Mouse (Mus musculus) liver, embryonic 11.5 days (tissue): ENCODE data around the gene Klhdc9. TPM values are rescaled to one million over a fixed set of nuclear protein-coding genes. Genes with fewer than 3 reads are reported as not detected.

ENCODE experiments used
- ATAC-seq: fragments of 200-750 bp; cut with Nextera tagmentation; replicated peaks from 2 replicates; pipeline ENCODE4 v1.8.0; 2017; ENCODE audit warnings: moderate number of reproducible peaks, mild to moderate bottlenecking, moderate TSS enrichment, moderate library complexity; ENCODE audit not compliant: low FRiP score
- DNase-seq: peaks from one replicate; pipeline ENCODE4 v3.0.0-alpha.2; 2017; ENCODE audit warnings: low spot score
- H3K27ac ChIP-seq: fragments of 300-500 bp; sonication (generic); 2 replicates; pipeline ENCODE4 v1.5.1; 2014; ENCODE audit warnings: mild to moderate bottlenecking, low read depth, low read length, control low read depth
- H3K27me3 ChIP-seq: fragments of 300-500 bp; sonication (generic); replicated peaks from 2 replicates; pipeline ENCODE4 v1.6.1; 2014; ENCODE audit warnings: low read length, mixed read lengths; ENCODE audit not compliant: control insufficient read depth, insufficient read depth
- H3K36me3 ChIP-seq: fragments of 300-500 bp; sonication (generic); 2 replicates; pipeline ENCODE4 v1.6.1; 2014; ENCODE audit warnings: mild to moderate bottlenecking, low read length, moderate library complexity, mixed read lengths; ENCODE audit not compliant: control insufficient read depth, insufficient read depth
- H3K4me1 ChIP-seq: fragments of 300-500 bp; sonication (generic); replicated peaks from 2 replicates; pipeline ENCODE4 v1.6.1; 2014; ENCODE audit warnings: low read length, mixed read lengths; ENCODE audit not compliant: control insufficient read depth, insufficient read depth
- H3K4me2 ChIP-seq: fragments of 300-500 bp; sonication (generic); 2 replicates; pipeline ENCODE4 v1.6.1; 2014; ENCODE audit warnings: mild to moderate bottlenecking, control low read depth, moderate library complexity
- H3K4me3 ChIP-seq: fragments of 300-500 bp; sonication (generic); 2 replicates; pipeline ENCODE4 v1.5.1; 2014; ENCODE audit warnings: low read depth, low read length, control low read depth
- H3K9ac ChIP-seq: fragments of 300-500 bp; sonication (generic); 2 replicates; pipeline ENCODE4 v1.6.1; 2014; ENCODE audit warnings: low read depth, low read length, control low read depth
- H3K9me3 ChIP-seq: fragments of 300-500 bp; sonication (generic); 2 replicates; pipeline ENCODE4 v1.6.1; 2016; ENCODE audit warnings: low read length, inconsistent platforms, mixed read lengths; ENCODE audit not compliant: control insufficient read depth
- WGBS: fragments of 180-500 bp; shearing (Covaris S2); extraction: QIAGEN DNeasy Blood & Tissue Kit; methylation state at CpG from one replicate; pipeline ENCODE4 v1.1.7; 2014; 5-methylcytosine and 5-hydroxymethylcytosine counted together
- polyA plus RNA-seq: library from polyadenylated mRNA; unstranded; fragments of >200 nt; fragmentation: Nextera tagmentation; extraction: Ambion mirVana; gene quantifications from 2 replicates; pipeline ENCODE4 v1.2.1, GENCODE M21; 2014

The Klhdc9 gene
- polyA plus RNA-seq, 1 experiment from 2014 or later: 0.66 TPM

GRCm38 (mm10) chr1:171384361-171384760 lies 23.8 kb upstream of the Klhdc9 start:
- ATAC-seq: no peak
- no peak overlapping the region for H3K9ac ChIP-seq
- H3K4me3 ChIP-seq: no peak overlapping the region
- H3K36me3 ChIP-seq: no peaks in the 10 kb centered on the region
- DNase-seq: no peak
- WGBS: 64% methylated on average over 9 of the region's 9 CpGs
- peaks cover 18% of the 10 kb centered on the region for H3K27me3 ChIP-seq
- H3K27ac ChIP-seq: no peak overlapping the region
- peaks cover 6% of the 10 kb centered on the region; the same call in 1 of the 2 replicates for H3K4me1 ChIP-seq
- no peak overlapping the region for H3K4me2 ChIP-seq
- no peaks in the 10 kb centered on the region for H3K9me3 ChIP-seq

- Histone ChIP-seq H3K4me2 (no peak overlapping the region), H3K4me1 (peaks cover 11% of the 10 kb centered on the region; the same call in 1 of the 2 replicates), H3K9me3 (no peaks in the 10 kb centered on the region), H3K9ac (no peak overlapping the region), H3K27me3 (peaks cover 20% of the 10 kb centered on the region), H3K4me3 (no peak overlapping the region), H3K36me3 (no peaks in the 10 kb centered on the region), H3K27ac (no peak overlapping the region)
- whole genome bisulfite sequencing: 77% methylated on average over 11 of the region's 11 CpGs
- no peak for DNase-seq
- ATAC-seq: no peak
Measured at GRCm38 (mm10) chr1:171382096-171382620, 21.6 kb upstream of the Klhdc9 start.

GRCm38 (mm10) chr1:171379935-171380599 lies 19.5 kb upstream of the Klhdc9 start:
- H3K9ac ChIP-seq: no peak overlapping the region
- H3K4me2 ChIP-seq: peak overlapping the region; percentile 48
- WGBS: 5% methylated on average over 31 of the region's 31 CpGs
- peak; percentile 69 for DNase-seq
- no peaks in the 10 kb centered on the region for H3K36me3 ChIP-seq
- peak; percentile 63 for ATAC-seq
- peaks cover 13% of the 10 kb centered on the region for H3K4me1 ChIP-seq
- H3K4me3 ChIP-seq: peak overlapping the region; percentile 22
- H3K9me3 ChIP-seq: no peaks in the 10 kb centered on the region
- no peak overlapping the region for H3K27ac ChIP-seq
- H3K27me3 ChIP-seq: peaks cover 20% of the 10 kb centered on the region

- Histone ChIP-seq H3K4me2 (no peak overlapping the region), H3K27me3 (peaks cover 20% of the 10 kb centered on the region), H3K27ac (no peak overlapping the region), H3K4me3 (no peak overlapping the region), H3K4me1 (peaks cover 20% of the 10 kb centered on the region), H3K9ac (no peak overlapping the region), H3K36me3 (no peaks in the 10 kb centered on the region), H3K9me3 (no peaks in the 10 kb centered on the region)
- DNase-seq: no peak
- 71% methylated on average over 6 of the region's 6 CpGs for WGBS
- no peak for ATAC-seq
Measured at GRCm38 (mm10) chr1:171378298-171378697, 17.7 kb upstream of the Klhdc9 start.

- H3K27me3 ChIP-seq: peaks cover 14% of the 10 kb centered on the region
- no peak overlapping the region for H3K4me2 ChIP-seq
- no peaks in the 10 kb centered on the region for H3K36me3 ChIP-seq
- H3K9ac ChIP-seq: no peak overlapping the region
- H3K4me3 ChIP-seq: no peak overlapping the region
- H3K9me3 ChIP-seq: no peaks in the 10 kb centered on the region
- WGBS: 41% methylated on average over 9 of the region's 9 CpGs
- peaks cover 21% of the 10 kb centered on the region for H3K4me1 ChIP-seq
- DNase-seq (no peak), ATAC-seq (peak; percentile 32; the same call in 1 of the 2 replicates)
- H3K27ac ChIP-seq: no peak overlapping the region
Measured at GRCm38 (mm10) chr1:171375646-171376097, 15.1 kb upstream of the Klhdc9 start.

GRCm38 (mm10) chr1:171373946-171374345 lies 13.3 kb upstream of the Klhdc9 start:
- DNase-seq (no peak), ATAC-seq (no peak)
- WGBS: 6% methylated on average over 4 of the region's 4 CpGs

GRCm38 (mm10) chr1:171372880-171373279 lies 12.3 kb upstream of the Klhdc9 start:
- H3K27ac ChIP-seq: no peak overlapping the region

More at GRCm38 (mm10) chr1:171373946-171374345, 13.3 kb upstream of the Klhdc9 start:
- peak overlapping the region; percentile 12; the same call in 1 of the 2 replicates for H3K4me2 ChIP-seq
- no peaks in the 10 kb centered on the region; the same call in 1 of the 2 replicates for H3K27me3 ChIP-seq
- no peak overlapping the region for H3K27ac ChIP-seq
- H3K36me3 ChIP-seq: no peaks in the 10 kb centered on the region
- H3K4me3 ChIP-seq: no peak overlapping the region
- H3K9me3 ChIP-seq: no peaks in the 10 kb centered on the region
- no peak overlapping the region for H3K9ac ChIP-seq
- H3K4me1 ChIP-seq: peaks cover 15% of the 10 kb centered on the region

GRCm38 (mm10) chr1:171369845-171370556 lies 9.4 kb upstream of the Klhdc9 start, which contains the start of gene Nectin4:
Gene Nectin4, plus strand, starts transcription at chr1:171370099.
- no peak for DNase-seq
- no peak within 1 kb of the TSS for H3K4me3 ChIP-seq
- H3K27me3 ChIP-seq: no peaks in the 10 kb centered on the region; the same call in 1 of the 2 replicates
- H3K9me3 ChIP-seq: no peaks in the 10 kb centered on the region
- ATAC-seq: no peak
- H3K4me1 ChIP-seq: 0 out of 2 replicates have a peak, but pooled peaks cover 8% of the 10 kb centered on the region
- 42% methylated on average over 20 of the region's 20 CpGs for WGBS
- no peak within 1 kb of the TSS for H3K27ac ChIP-seq
- no peak within 1 kb of the TSS for H3K4me2 ChIP-seq
- no peak within 1 kb of the TSS for H3K9ac ChIP-seq
- no peaks in the 10 kb centered on the region for H3K36me3 ChIP-seq

More at GRCm38 (mm10) chr1:171372880-171373279, 12.3 kb upstream of the Klhdc9 start:
- WGBS: 70% methylated on average over 3 of the region's 3 CpGs
- no peaks in the 10 kb centered on the region; the same call in 1 of the 2 replicates for H3K27me3 ChIP-seq
- H3K4me2 ChIP-seq: no peak overlapping the region
- no peak overlapping the region for H3K4me3 ChIP-seq
- no peak overlapping the region for H3K9ac ChIP-seq
- DNase-seq (no peak), ATAC-seq (no peak)
- H3K4me1 ChIP-seq: peaks cover 10% of the 10 kb centered on the region
- no peaks in the 10 kb centered on the region for H3K36me3 ChIP-seq
- H3K9me3 ChIP-seq: no peaks in the 10 kb centered on the region
